Mouse (Mus musculus): ENCODE measurements around the gene Gorasp1.

DNA sequence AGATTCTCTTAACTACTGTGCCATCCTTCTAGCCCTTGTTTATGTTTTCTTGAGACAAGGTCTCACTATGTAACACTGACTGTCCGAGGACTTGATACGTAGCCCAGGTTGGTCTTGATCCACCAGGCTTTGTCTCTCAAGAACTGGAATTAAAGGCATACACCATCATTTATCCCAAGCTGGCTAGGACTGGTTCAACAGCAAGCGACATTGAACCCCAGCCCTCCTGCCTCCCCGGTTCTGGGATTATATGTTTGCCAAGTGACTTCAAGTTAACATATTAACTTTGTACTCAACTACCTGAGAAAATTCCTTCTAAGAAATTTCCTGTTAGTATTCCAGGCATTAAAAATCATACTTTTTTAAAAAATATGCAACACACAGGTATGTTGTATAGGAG is 37.9 kb upstream of the Gorasp1 start:
- TF ChIP-seq CTCF (IDR thresholded peaks at IDR 0.05; ENCODE audit: extremely low read depth, insufficient read depth, insufficient read length, insufficient replicate concordance), result no peak
- TF ChIP-seq POLR2A (IDR thresholded peaks at IDR 0.05; ENCODE audit: low read depth, low read length), result no peak
